In genomic region chr10:95356711-95357110, GRCm38 (mm10) we compare ENCODE assay signal across 26 mouse cellular contexts.
"Had no signal": no experiment of that assay in that cellular context is flagged by ENCODE, and none has a peak within 500 bp of the region (broad histone marks: within the 10 kb centered on the region; RNA-seq: fewer than 3 reads in every experiment).

No protein-coding gene starts in this region.

- ATAC-seq: forebrain, embryonic 13.5 days; forebrain, embryonic 14.5 days; forebrain, embryonic 15.5 days; forebrain, embryonic 16.5 days had no signal

- DNase-seq: cerebellum, postnatal 10 days; cerebellum, postnatal 14 days; cerebellum, postnatal 25 days; cerebellum, postnatal 36 days; embryo, embryonic 11 days; gastrocnemius, adult 2 months; gastrocnemius, postnatal 10 days; gastrocnemius, postnatal 14 days; gastrocnemius, postnatal 25 days; gastrocnemius, postnatal 36 days; heart, adult 11 months; heart, adult 18-20 months; heart, adult 2 months had no signal

- H3K4me2 ChIP-seq: embryonic facial prominence, embryonic 12.5 days; embryonic facial prominence, embryonic 13.5 days; embryonic facial prominence, embryonic 15.5 days; forebrain, embryonic 12.5 days; forebrain, embryonic 13.5 days; forebrain, embryonic 15.5 days; heart, embryonic 11.5 days had no signal

- H3K36me3 ChIP-seq: embryonic facial prominence, embryonic 10.5 days; embryonic facial prominence, embryonic 12.5 days; embryonic facial prominence, embryonic 13.5 days; embryonic facial prominence, embryonic 15.5 days; forebrain, embryonic 10.5 days; forebrain, embryonic 12.5 days; forebrain, embryonic 15.5 days; heart, embryonic 10.5 days had no signal

- H3K4me1 ChIP-seq: embryonic facial prominence, embryonic 10.5 days; embryonic facial prominence, embryonic 12.5 days; embryonic facial prominence, embryonic 13.5 days; embryonic facial prominence, embryonic 15.5 days; forebrain, embryonic 10.5 days; forebrain, embryonic 13.5 days; forebrain, embryonic 15.5 days had no signal

- H3K4me3 ChIP-seq: embryonic facial prominence, embryonic 10.5 days; embryonic facial prominence, embryonic 12.5 days; embryonic facial prominence, embryonic 13.5 days; embryonic facial prominence, embryonic 15.5 days; erythroblast, embryonic 14.5 days; forebrain, embryonic 10.5 days; forebrain, embryonic 12.5 days; forebrain, embryonic 13.5 days; forebrain, embryonic 15.5 days; gastrocnemius, adult 2 months; heart, adult 2 months; heart, embryonic 10.5 days had no signal

- H3K9me3 ChIP-seq: embryonic facial prominence, embryonic 10.5 days; embryonic facial prominence, embryonic 13.5 days; embryonic facial prominence, embryonic 15.5 days; forebrain, embryonic 12.5 days; forebrain, embryonic 13.5 days; forebrain, embryonic 15.5 days; heart, embryonic 10.5 days had no signal

- H3K27me3 ChIP-seq: embryonic facial prominence, embryonic 12.5 days; embryonic facial prominence, embryonic 13.5 days; embryonic facial prominence, embryonic 15.5 days; forebrain, embryonic 13.5 days; forebrain, embryonic 15.5 days had no signal

- H3K9ac ChIP-seq: embryonic facial prominence, embryonic 12.5 days; embryonic facial prominence, embryonic 13.5 days; embryonic facial prominence, embryonic 15.5 days; forebrain, embryonic 12.5 days; forebrain, embryonic 13.5 days; forebrain, embryonic 15.5 days had no signal

- H3K27ac ChIP-seq: embryonic facial prominence, embryonic 10.5 days; embryonic facial prominence, embryonic 12.5 days; embryonic facial prominence, embryonic 13.5 days; embryonic facial prominence, embryonic 15.5 days; forebrain, embryonic 10.5 days; forebrain, embryonic 12.5 days; forebrain, embryonic 13.5 days; forebrain, embryonic 15.5 days; gastrocnemius, adult 2 months; heart, adult 2 months; heart, embryonic 10.5 days had no signal
